Mouse (Mus musculus) left cerebral cortex, postnatal 36 days (tissue): ENCODE data around the gene Lcn6. TPM values are rescaled to one million over a fixed set of nuclear protein-coding genes. Genes with fewer than 3 reads are reported as not detected.
A peak's percentile ranks its signal among the peaks of the same experiment; 100 is the strongest.

ENCODE experiments used
- DNase-seq, 2 experiments: peaks; one replicate each; pipeline ENCODE4 v3.0.0; 2021 to 2022; ENCODE audit warnings: low spot score in 2 of 2, mixed read lengths in 1 of 2
- intact Hi-C: fragments of 180-260 bp; cut with DNase I; formaldehyde crosslinking; loops from one replicate; pipeline ENCODE4 v1.15.1; 2025
- total RNA-seq, 2 experiments: library from RNA; stranded (reverse); gene quantifications; 2 replicates each; pipeline ENCODE4 v1.2.3; 2021

Gene Lcn6
- total RNA-seq = not detected

DNA sequence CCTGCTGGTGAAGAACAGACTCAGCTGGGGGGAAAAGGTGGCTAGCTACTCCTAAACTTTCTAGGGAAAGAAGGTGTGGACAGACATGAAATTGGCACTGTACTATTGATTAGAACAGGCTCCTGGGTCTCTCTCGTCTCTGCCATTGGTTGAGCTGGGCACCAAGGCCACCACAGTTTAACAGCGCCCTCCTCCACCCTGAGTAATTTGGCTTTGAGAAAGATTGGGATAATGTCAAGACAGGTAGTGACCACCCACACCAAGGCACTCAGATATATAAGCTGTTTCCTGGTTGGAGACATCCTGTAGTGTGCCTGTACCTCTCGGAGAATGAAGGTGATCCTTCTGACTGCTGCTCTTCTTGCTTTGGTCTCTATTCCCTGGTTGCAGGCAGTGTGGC, at the start of gene Lcn6:
Lcn6 (plus strand) TSS at position 301 of the 400 bp plus-strand sequence.
- intact Hi-C loops = no loop called here

GRCm38 (mm10) chr2:25627811-25628210, 48.8 kb upstream of the Lcn6 start, which contains the start of gene Fcna:
Gene Fcna (minus strand): TSS chr2:25628030.
- intact Hi-C loops = no loop called here

More for the DNA sequence above, at the start of gene Lcn6:
- no peak for DNase-seq

GRCm38 (mm10) chr2:25628738-25629137, 47.8 kb upstream of the Lcn6 start:
- no peak for DNase-seq
- intact Hi-C loops = no loop called here

More at GRCm38 (mm10) chr2:25627811-25628210, 48.8 kb upstream of the Lcn6 start, which contains the start of gene Fcna:
- DNase-seq = no peak

GRCm38 (mm10) chr2:25633616-25634015, 43.0 kb upstream of the Lcn6 start:
- DNase-seq = no peak
- intact Hi-C loops = no loop called here

- DNase-seq = no peak
Observed at GRCm38 (mm10) chr2:25634046-25634445, 42.5 kb upstream of the Lcn6 start.

GRCm38 (mm10) chr2:25639890-25640289, 36.7 kb upstream of the Lcn6 start:
- DNase-seq = no peak
- intact Hi-C loops = no loop called here

More at GRCm38 (mm10) chr2:25634046-25634445, 42.5 kb upstream of the Lcn6 start:
- intact Hi-C loops = no loop called here

- no peak for DNase-seq
- intact Hi-C loops = no loop called here
Observed at GRCm38 (mm10) chr2:25652902-25653301, 23.7 kb upstream of the Lcn6 start, which contains the start of gene Lcn8. Gene Lcn8 (plus strand): TSS chr2:25653120.

GRCm38 (mm10) chr2:25654502-25654901, 22.1 kb upstream of the Lcn6 start:
- no peak for DNase-seq
- intact Hi-C loops = no loop called here

GRCm38 (mm10) chr2:25656691-25657090, 19.9 kb upstream of the Lcn6 start:
- intact Hi-C loops = no loop called here
- DNase-seq = peak in 1 of 2 experiments; percentile 14

DNA sequence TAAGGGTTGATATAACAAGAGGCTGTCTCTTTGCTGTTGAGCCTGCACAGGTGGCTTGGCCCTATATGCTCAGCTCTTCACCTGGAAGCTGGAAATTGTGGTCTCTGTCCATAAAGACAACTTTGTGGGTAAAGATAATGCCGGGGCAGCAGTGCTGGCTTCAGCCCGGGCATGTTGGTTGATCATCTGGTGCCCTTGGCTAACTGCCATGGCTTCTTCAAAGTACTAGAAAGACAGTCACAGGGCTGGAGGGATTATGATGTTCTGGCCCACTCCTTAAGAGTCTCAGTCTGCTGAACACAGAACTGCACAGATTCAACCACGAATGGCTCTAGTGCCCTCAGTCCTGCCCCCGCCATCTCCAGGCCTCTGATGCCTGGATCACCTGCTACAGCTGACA, 19.3 kb upstream of the Lcn6 start:
- intact Hi-C loops = no loop called here
- DNase-seq = no peak

DNA sequence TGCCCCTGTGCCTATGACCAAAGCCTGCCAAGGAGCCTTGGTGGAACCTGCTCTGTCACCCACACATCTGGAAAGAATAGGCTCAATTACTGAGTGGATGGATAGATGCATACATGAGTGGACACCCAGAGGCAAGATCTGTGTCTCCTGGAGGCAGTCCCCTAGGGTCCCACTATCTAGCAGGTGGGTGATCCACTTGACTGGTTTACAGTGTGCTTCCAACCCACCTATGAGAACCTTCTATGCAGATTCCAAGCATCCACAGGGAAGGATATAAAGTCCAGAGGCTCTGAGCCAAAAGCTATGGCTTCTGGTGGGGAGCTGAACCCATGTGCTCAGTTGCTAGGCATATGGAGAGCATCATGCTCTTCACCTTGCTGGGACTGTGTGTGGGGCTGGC, 18.9 kb upstream of the Lcn6 start, which contains the start of gene Lcn5:
Lcn5 (plus strand) TSS at position 301 of the 400 bp plus-strand sequence.
- DNase-seq = no peak
- intact Hi-C loops = no loop called here

- intact Hi-C loops = loop anchor here (10.0 kb wide), 1 partner anchor 455 kb away; no protein-coding TSS in a partner anchor
- DNase-seq = no peak
Observed at GRCm38 (mm10) chr2:25660279-25660678, 16.3 kb upstream of the Lcn6 start.

- DNase-seq = no peak
- intact Hi-C loops = loop anchor here (10.0 kb wide), 1 partner anchor 453 kb away; no protein-coding TSS in a partner anchor
Observed at GRCm38 (mm10) chr2:25661245-25661970, 15.2 kb upstream of the Lcn6 start.

DNA sequence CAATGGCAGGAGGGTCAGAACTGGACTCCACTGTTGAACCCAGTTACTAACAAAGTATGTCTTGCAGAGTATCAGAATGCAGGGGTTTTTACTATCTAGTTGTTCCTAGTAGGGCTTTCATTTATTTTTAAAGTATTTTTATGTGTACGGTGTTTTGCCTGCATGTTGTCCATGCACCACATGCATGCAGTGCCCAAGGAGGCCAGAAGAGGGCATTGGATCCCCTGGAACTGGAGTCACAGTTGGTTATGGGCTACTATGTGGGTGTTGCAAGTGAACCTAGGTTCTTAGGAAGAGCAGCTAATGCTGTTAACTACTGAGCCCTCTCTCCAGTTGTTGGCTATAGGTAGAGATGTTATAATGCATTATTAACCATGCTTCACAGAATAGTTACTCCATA, 13.1 kb upstream of the Lcn6 start:
- intact Hi-C loops = loop anchor here (10.0 kb wide), 1 partner anchor 451 kb away; no protein-coding TSS in a partner anchor

GRCm38 (mm10) chr2:25664125-25664524, 12.5 kb upstream of the Lcn6 start:
- intact Hi-C loops = loop anchor here (10.0 kb wide), 1 partner anchor 451 kb away; no protein-coding TSS in a partner anchor

More for the DNA sequence above, 13.1 kb upstream of the Lcn6 start:
- no peak for DNase-seq

DNA sequence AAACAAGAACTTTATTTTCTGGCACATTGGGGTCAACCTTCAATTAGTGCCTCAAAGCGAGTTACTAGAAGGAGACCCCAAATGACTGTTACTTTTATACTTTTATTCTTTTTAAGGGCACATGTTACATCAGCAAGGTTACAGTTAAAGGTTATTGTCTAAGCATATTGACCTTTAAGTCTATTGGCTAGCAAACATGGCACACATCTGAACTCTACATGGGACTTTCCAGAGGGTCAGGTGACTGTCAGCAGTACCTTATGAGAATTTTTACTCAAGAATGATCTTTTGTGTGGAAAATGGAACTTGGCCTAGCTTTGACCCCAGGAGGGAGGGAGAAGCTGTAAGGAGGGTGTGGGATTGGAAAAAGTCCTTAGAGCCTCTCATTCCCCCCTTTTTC, 10.1 kb upstream of the Lcn6 start:
- intact Hi-C loops = loop anchor here (10.0 kb wide), 1 partner anchor 448 kb away; no protein-coding TSS in a partner anchor
- DNase-seq = no peak

More at GRCm38 (mm10) chr2:25664125-25664524, 12.5 kb upstream of the Lcn6 start:
- no peak for DNase-seq

- no peak for DNase-seq
Observed at GRCm38 (mm10) chr2:25679559-25679958, 3.0 kb downstream of the Lcn6 start.

GRCm38 (mm10) chr2:25682426-25682825, 5.8 kb downstream of the Lcn6 start, which contains the start of gene Lcn10:
Gene Lcn10 (plus strand): TSS chr2:25682726.
- intact Hi-C loops = no loop called here

More at GRCm38 (mm10) chr2:25679559-25679958, 3.0 kb downstream of the Lcn6 start:
- intact Hi-C loops = no loop called here

DNA sequence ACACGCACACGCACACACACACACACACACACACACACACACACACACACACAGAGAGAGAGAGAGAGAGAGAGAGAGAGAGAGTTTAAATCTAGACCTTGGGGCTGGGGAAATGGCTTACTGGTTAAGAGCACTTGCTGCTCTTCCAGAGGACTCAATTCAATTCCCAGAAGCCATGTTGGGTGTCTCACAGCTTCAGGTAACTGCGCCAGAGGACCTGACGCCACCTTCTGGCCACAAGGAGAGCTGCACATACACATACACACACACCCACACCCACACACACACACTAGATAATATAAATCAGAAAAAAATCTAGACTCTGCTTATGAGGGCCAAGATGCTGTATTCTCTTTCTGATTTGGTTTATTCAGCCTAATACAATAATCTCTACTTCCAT, 10.4 kb downstream of the Lcn6 start:
- no peak for DNase-seq
- intact Hi-C loops = no loop called here

More at GRCm38 (mm10) chr2:25682426-25682825, 5.8 kb downstream of the Lcn6 start, which contains the start of gene Lcn10:
- DNase-seq = no peak

DNA sequence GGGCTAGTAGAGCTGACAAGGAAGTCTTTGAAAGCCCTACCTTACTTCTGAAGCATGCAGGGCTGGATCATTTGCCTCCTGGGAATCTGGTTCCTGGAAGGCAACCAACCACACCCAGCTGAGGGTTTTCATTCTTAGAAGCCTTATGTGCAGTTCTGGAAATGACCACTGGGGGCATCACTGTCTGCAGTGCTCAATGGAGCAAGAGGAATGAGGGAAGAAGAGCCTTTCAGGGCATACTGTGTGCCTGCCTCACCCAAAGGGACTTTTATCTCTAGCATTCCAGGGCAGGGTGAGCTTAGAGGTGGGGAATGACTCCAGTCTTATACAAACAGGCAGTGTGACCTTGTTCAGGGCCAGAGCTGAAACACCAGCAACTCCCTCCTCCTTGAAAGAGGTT, 18.0 kb downstream of the Lcn6 start:
- intact Hi-C loops = no loop called here
- DNase-seq = peak; percentile 30 to 40

DNA sequence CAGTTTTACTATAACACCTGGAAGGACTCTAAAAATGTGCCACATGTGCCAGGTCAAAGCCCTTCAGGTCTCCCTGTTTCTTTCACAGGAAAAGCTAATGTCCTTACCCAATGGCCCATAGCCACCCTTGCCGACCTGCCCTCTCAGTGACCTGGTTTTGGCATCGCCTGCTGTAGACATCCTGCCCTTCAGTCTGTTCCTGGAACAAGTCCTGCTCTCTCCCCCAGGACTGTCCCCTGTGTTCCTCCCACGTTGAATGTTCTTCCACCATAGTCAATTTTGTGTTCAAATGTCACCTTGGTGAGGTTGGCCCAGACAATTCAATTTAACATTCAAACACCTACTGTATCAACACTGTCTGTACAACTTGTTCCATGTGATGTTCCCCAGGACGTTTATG, 20.4 kb downstream of the Lcn6 start:
- no peak for DNase-seq
- intact Hi-C loops = no loop called here
